Mouse (Mus musculus) heart, adult 2 months (tissue): ENCODE measurements around the gene Slc38a1. TPM values are rescaled to one million over a fixed set of nuclear protein-coding genes. Genes with fewer than 3 reads are reported as not detected.

Source experiments
- DNase-seq, 2 experiments: peaks; one replicate each; pipeline ENCODE4 v3.0.0; 2021
- H3K27ac ChIP-seq: fragments of 200-600 bp; 2 replicates; pipeline ENCODE4 v1.8.1; 2022
- H3K27me3 ChIP-seq: fragments of 200-500 bp; 2 replicates; pipeline ENCODE4 v1.6.1; 2012; ENCODE audit warnings: mild to moderate bottlenecking, low read length, inconsistent platforms, mixed read lengths; ENCODE audit not compliant: control insufficient read depth, insufficient read depth
- H3K36me3 ChIP-seq: fragments of 200-500 bp; 2 replicates; pipeline ENCODE4 v1.6.1; 2012; ENCODE audit warnings: low read length, inconsistent platforms; ENCODE audit not compliant: control insufficient read depth, insufficient read depth
- H3K4me1 ChIP-seq: fragments of 200-500 bp; 2 replicates; pipeline ENCODE4 v1.6.1; 2011; ENCODE audit warnings: low read length; ENCODE audit not compliant: control insufficient read depth, insufficient read depth
- H3K4me3 ChIP-seq: fragments of 200-600 bp; 2 replicates; pipeline ENCODE4 v1.8.1; 2022
- H3K79me2 ChIP-seq: fragments of 200-500 bp; replicated peaks from 2 replicates; pipeline ENCODE4 v1.6.1; 2012; ENCODE audit warnings: mild to moderate bottlenecking, inconsistent platforms, low read length, moderate library complexity, mixed read lengths; ENCODE audit not compliant: control insufficient read depth, insufficient read depth
- H3K9ac ChIP-seq: fragments of 200-500 bp; 2 replicates; pipeline ENCODE4 v1.6.1; 2012; ENCODE audit warnings: low read depth, mild to moderate bottlenecking, control low read depth, inconsistent platforms, low read length, mixed read lengths
- CTCF ChIP-seq: fragments of 200-600 bp; IDR thresholded peaks from 2 replicates; pipeline ENCODE4 v1.8.1; 2022; ENCODE audit warnings: antibody characterized with exemption, mild to moderate bottlenecking, moderate library complexity
- EP300 ChIP-seq: fragments of 200-500 bp; IDR thresholded peaks from 2 replicates; pipeline ENCODE4 v1.6.1; 2011; ENCODE audit warnings: low read depth, low read length, control low read depth; ENCODE audit not compliant: insufficient read depth
- POLR2A ChIP-seq: fragments of 200-500 bp; IDR thresholded peaks from 2 replicates; pipeline ENCODE4 v1.6.1; 2011; ENCODE audit warnings: mild to moderate bottlenecking, low read depth, low read length, control low read depth; ENCODE audit not compliant: insufficient read depth
- WGBS: fragments of 180-500 bp; shearing (Covaris S2); methylation state at CpG from one replicate; pipeline ENCODE4 v1.1.7; 2018; 5-methylcytosine and 5-hydroxymethylcytosine counted together
- intact Hi-C: fragments of 180-260 bp; cut with DNase I; formaldehyde crosslinking; loops from one replicate; pipeline ENCODE4 v1.15.1; 2025
- polyA plus RNA-seq: library from polyadenylated mRNA; depleted of rRNA; stranded (reverse); fragments of >200 nt; gene quantifications from 2 replicates; pipeline ENCODE4 v1.2.3, GENCODE M21; 2012
- total RNA-seq, 2 experiments: library from RNA; stranded (reverse); gene quantifications; 2 replicates each; pipeline ENCODE4 v1.2.3; 2021

Slc38a1 gene
- total and polyA plus RNA-seq, 3 experiments, result 11.8 to 12.8 (median 12.7) TPM

GRCm38 (mm10) chr15:96602043-96602442, 40.7 kb downstream of the Slc38a1 start:
- intact Hi-C loops, result no loop called here

DNA sequence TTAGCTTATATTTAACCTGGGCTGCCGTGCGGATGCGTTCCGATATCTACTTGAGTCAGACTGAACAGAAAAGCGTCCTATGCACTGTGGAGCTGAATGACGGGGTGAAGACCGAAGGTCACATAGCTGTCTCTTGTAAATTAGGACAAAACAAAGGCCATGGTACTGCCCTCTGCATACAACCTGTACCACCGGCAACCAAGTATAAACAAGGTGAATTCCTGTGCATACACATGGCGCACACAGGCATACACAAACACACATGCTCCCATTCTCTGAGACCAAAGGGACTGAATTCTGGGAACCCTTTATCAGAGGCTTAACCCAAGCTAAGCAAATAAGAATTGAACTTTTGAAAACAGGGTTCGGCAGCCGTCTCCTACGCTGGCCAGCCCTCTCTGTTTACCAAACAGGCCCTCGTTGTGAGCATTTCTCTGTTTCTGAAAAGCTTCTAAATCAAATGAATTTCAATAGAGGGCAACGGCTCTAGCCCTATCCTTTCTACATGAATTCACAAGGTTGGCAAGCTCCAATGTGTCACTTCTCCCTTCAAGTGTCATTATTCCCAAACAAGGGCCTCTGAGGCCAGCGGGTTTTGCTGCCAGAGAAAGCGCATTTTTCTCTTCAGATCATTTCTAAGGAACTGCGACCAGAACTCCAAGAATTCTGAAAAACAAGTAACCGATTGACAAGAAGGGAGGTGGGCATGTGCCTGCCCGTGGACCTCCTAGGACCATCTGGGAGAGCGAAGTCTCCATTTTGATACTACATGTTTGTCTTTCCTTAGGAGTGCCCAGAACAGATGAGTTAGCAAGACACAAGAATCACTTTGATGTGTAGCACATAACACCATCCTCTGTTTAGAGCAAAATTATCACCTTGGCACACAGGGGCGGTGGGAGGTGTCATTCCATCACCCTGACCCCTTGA, 42.6 kb downstream of the Slc38a1 start:
- H3K79me2 ChIP-seq, result no peaks in the 10 kb centered on the region

More at GRCm38 (mm10) chr15:96602043-96602442, 40.7 kb downstream of the Slc38a1 start:
- WGBS, result 73% methylated on average over 16 of the region's 16 CpGs
- Histone ChIP-seq H3K36me3 (no peaks in the 10 kb centered on the region), H3K4me1 (peaks cover 2% of the 10 kb centered on the region), H3K9ac (no peak overlapping the region), H3K27me3 (no peaks in the 10 kb centered on the region), H3K4me3 (no peak overlapping the region), H3K79me2 (no peaks in the 10 kb centered on the region; the same call in 1 of the 2 replicates), H3K27ac (no peak overlapping the region)
- DNase-seq, result no peak
- no peak for TF ChIP-seq EP300
- no peak for TF ChIP-seq POLR2A
- TF ChIP-seq CTCF, result no peak

GRCm38 (mm10) chr15:96598888-96599578, 43.7 kb downstream of the Slc38a1 start:
- intact Hi-C loops, result no loop called here
- no peaks in the 10 kb centered on the region for H3K79me2 ChIP-seq
- WGBS, result 60% methylated on average over 11 of the region's 11 CpGs
- H3K36me3 ChIP-seq, result no peaks in the 10 kb centered on the region
- TF ChIP-seq POLR2A (no peak), EP300 (no peak), CTCF (no peak)
- DNase-seq, result peak in 1 of 2 experiments; percentile 66
- H3K9ac ChIP-seq, result no peak overlapping the region
- H3K27ac ChIP-seq, result no peak overlapping the region
- H3K4me3 ChIP-seq, result no peak overlapping the region
- H3K4me1 ChIP-seq, result peaks cover 2% of the 10 kb centered on the region; the same call in 1 of the 2 replicates
- no peaks in the 10 kb centered on the region for H3K27me3 ChIP-seq

More for the DNA sequence above, 42.6 kb downstream of the Slc38a1 start:
- Histone ChIP-seq H3K27me3 (no peaks in the 10 kb centered on the region), H3K27ac (no peak overlapping the region), H3K4me1 (peaks cover 2% of the 10 kb centered on the region), H3K4me3 (no peak overlapping the region), H3K36me3 (no peaks in the 10 kb centered on the region), H3K9ac (no peak overlapping the region)
- intact Hi-C loops, result no loop called here
- no peak for TF ChIP-seq CTCF
- TF ChIP-seq EP300, result no peak
- no peak for TF ChIP-seq POLR2A
- DNase-seq, result no peak
- WGBS, result 93% methylated on average over 21 of the region's 21 CpGs

- no peaks in the 10 kb centered on the region for H3K79me2 ChIP-seq
- H3K27me3 ChIP-seq, result no peaks in the 10 kb centered on the region
- no peak for TF ChIP-seq POLR2A
- no peak for TF ChIP-seq EP300
- no peak for TF ChIP-seq CTCF
- H3K36me3 ChIP-seq, result no peaks in the 10 kb centered on the region
- H3K4me1 ChIP-seq, result no peaks in the 10 kb centered on the region
- WGBS, result 89% methylated on average over 9 of the region's 9 CpGs
- no peak overlapping the region for H3K27ac ChIP-seq
- DNase-seq, result no peak
- intact Hi-C loops, result no loop called here
- H3K9ac ChIP-seq, result no peak overlapping the region
- no peak overlapping the region for H3K4me3 ChIP-seq
These were observed 45.6 kb downstream of the Slc38a1 start for GRCm38 (mm10) chr15:96597116-96597515.

GRCm38 (mm10) chr15:96594316-96594715, 48.4 kb downstream of the Slc38a1 start:
- H3K4me3 ChIP-seq, result no peak overlapping the region
- intact Hi-C loops, result no loop called here
- no peak overlapping the region for H3K9ac ChIP-seq
- no peaks in the 10 kb centered on the region for H3K79me2 ChIP-seq
- H3K27me3 ChIP-seq, result no peaks in the 10 kb centered on the region
- H3K36me3 ChIP-seq, result no peaks in the 10 kb centered on the region; the same call in 1 of the 2 replicates
- no peaks in the 10 kb centered on the region for H3K4me1 ChIP-seq
- TF ChIP-seq EP300 (no peak), CTCF (no peak), POLR2A (no peak)
- H3K27ac ChIP-seq, result no peak overlapping the region
- no peak for DNase-seq
- WGBS, result 86% methylated on average over 7 of the region's 7 CpGs

- Histone ChIP-seq H3K79me2 (no peaks in the 10 kb centered on the region), H3K27me3 (no peaks in the 10 kb centered on the region), H3K4me3 (no peak overlapping the region), H3K9ac (no peak overlapping the region), H3K36me3 (no peaks in the 10 kb centered on the region; the same call in 1 of the 2 replicates), H3K4me1 (no peaks in the 10 kb centered on the region), H3K27ac (no peak overlapping the region)
- no peak for DNase-seq
- no peak for TF ChIP-seq POLR2A
- TF ChIP-seq EP300, result no peak
- WGBS, result 65% methylated on average over 7 of the region's 7 CpGs
- intact Hi-C loops, result no loop called here
These were observed 48.8 kb downstream of the Slc38a1 start for GRCm38 (mm10) chr15:96593866-96594265.
